Mouse (Mus musculus): Measurements from ENCODE around the gene Hemk1. TPM values are rescaled to one million over a fixed set of nuclear protein-coding genes. Genes with fewer than 3 reads are reported as not detected.

Hemk1 gene
- polyA plus RNA-seq (2014; fragmentation: Nextera tagmentation; extraction: Ambion mirVana) = 9.7 and 10.8 TPM in 2 replicates

- 5% methylated on average over 30 of the region's 30 CpGs for WGBS
- H3K4me2 ChIP-seq (replicated peaks; ENCODE audit: low read depth, low read length) = peak within 1 kb of the TSS; percentile 78
- peak within 1 kb of the TSS; percentile 86 for H3K9ac ChIP-seq (ENCODE audit: low read depth, low read length)
- H3K4me1 ChIP-seq (replicated peaks; ENCODE audit: control insufficient read depth, insufficient read depth, low read length) = no peaks in the 10 kb centered on the region
- peak within 1 kb of the TSS; percentile 51 for H3K27ac ChIP-seq (ENCODE audit: low read depth, low read length)
- peak within 1 kb of the TSS; percentile 64 for H3K4me3 ChIP-seq (ENCODE audit: low read depth, low read length)
- 0 out of 2 replicates have a peak, but pooled peaks cover 5% of the 10 kb centered on the region for H3K27me3 ChIP-seq (ENCODE audit: control insufficient read depth, insufficient read depth, low read length)
- no peaks in the 10 kb centered on the region for H3K9me3 ChIP-seq (ENCODE audit: control insufficient read depth, low read length)
- H3K36me3 ChIP-seq (ENCODE audit: control insufficient read depth, insufficient read depth, low read length) = no peaks in the 10 kb centered on the region
- DNase-seq (ENCODE audit: low spot score) (peak; percentile 86), ATAC-seq (ENCODE audit: low FRiP score) (peak; percentile 73; the same call in 1 of the 2 replicates)
These were observed at the start of gene Hemk1 for GRCm38 (mm10) chr9:107338172-107338883. Hemk1 (minus strand) TSS chr9:107338350.

- Histone ChIP-seq H3K27me3 (ENCODE audit: control insufficient read depth, insufficient read depth, low read length) (peaks cover 9% of the 10 kb centered on the region), H3K4me2 (replicated peaks; ENCODE audit: low read depth, low read length) (no peak overlapping the region), H3K36me3 (ENCODE audit: control insufficient read depth, insufficient read depth, low read length) (no peaks in the 10 kb centered on the region), H3K4me1 (replicated peaks; ENCODE audit: control insufficient read depth, insufficient read depth, low read length) (peaks cover 4% of the 10 kb centered on the region; the same call in 1 of the 2 replicates), H3K9ac (ENCODE audit: low read depth, low read length) (no peak overlapping the region), H3K9me3 (ENCODE audit: control insufficient read depth, low read length) (no peaks in the 10 kb centered on the region), H3K4me3 (ENCODE audit: low read depth, low read length) (no peak overlapping the region), H3K27ac (ENCODE audit: low read depth, low read length) (no peak overlapping the region)
- DNase-seq (ENCODE audit: low spot score) (no peak), ATAC-seq (ENCODE audit: low FRiP score) (no peak)
- 87% methylated on average over 3 of the region's 3 CpGs for WGBS
These were observed 49.6 kb upstream of the Hemk1 start for GRCm38 (mm10) chr9:107387708-107388107.

GRCm38 (mm10) chr9:107386722-107387121 lies 48.6 kb upstream of the Hemk1 start:
- H3K27me3 ChIP-seq (ENCODE audit: control insufficient read depth, insufficient read depth, low read length) = peaks cover 16% of the 10 kb centered on the region
- no peak overlapping the region for H3K27ac ChIP-seq (ENCODE audit: low read depth, low read length)
- ATAC-seq (ENCODE audit: low FRiP score) (no peak), DNase-seq (ENCODE audit: low spot score) (no peak)
- no peak overlapping the region for H3K4me3 ChIP-seq (ENCODE audit: low read depth, low read length)
- H3K36me3 ChIP-seq (ENCODE audit: control insufficient read depth, insufficient read depth, low read length) = no peaks in the 10 kb centered on the region
- peaks cover 4% of the 10 kb centered on the region; the same call in 1 of the 2 replicates for H3K4me1 ChIP-seq (replicated peaks; ENCODE audit: control insufficient read depth, insufficient read depth, low read length)
- no peak overlapping the region for H3K9ac ChIP-seq (ENCODE audit: low read depth, low read length)
- 54% methylated on average over 3 of the region's 3 CpGs for WGBS
- H3K9me3 ChIP-seq (ENCODE audit: control insufficient read depth, low read length) = no peaks in the 10 kb centered on the region
- no peak overlapping the region for H3K4me2 ChIP-seq (replicated peaks; ENCODE audit: low read depth, low read length)

- H3K36me3 ChIP-seq (ENCODE audit: control insufficient read depth, insufficient read depth, low read length) = no peaks in the 10 kb centered on the region
- no peak overlapping the region for H3K27ac ChIP-seq (ENCODE audit: low read depth, low read length)
- H3K4me1 ChIP-seq (replicated peaks; ENCODE audit: control insufficient read depth, insufficient read depth, low read length) = 0 out of 2 replicates have a peak, but pooled peaks cover 2% of the 10 kb centered on the region
- DNase-seq (ENCODE audit: low spot score) (no peak), ATAC-seq (ENCODE audit: low FRiP score) (peak; percentile 33; the same call in 1 of the 2 replicates)
- WGBS = 28% methylated on average over 3 of the region's 3 CpGs
- H3K4me3 ChIP-seq (ENCODE audit: low read depth, low read length) = no peak overlapping the region
- no peak overlapping the region for H3K9ac ChIP-seq (ENCODE audit: low read depth, low read length)
- no peaks in the 10 kb centered on the region for H3K9me3 ChIP-seq (ENCODE audit: control insufficient read depth, low read length)
- H3K4me2 ChIP-seq (replicated peaks; ENCODE audit: low read depth, low read length) = no peak overlapping the region
- H3K27me3 ChIP-seq (ENCODE audit: control insufficient read depth, insufficient read depth, low read length) = peaks cover 35% of the 10 kb centered on the region
These were observed 46.2 kb upstream of the Hemk1 start for GRCm38 (mm10) chr9:107384396-107384795.

GRCm38 (mm10) chr9:107381723-107382122 lies 43.6 kb upstream of the Hemk1 start:
- Histone ChIP-seq H3K4me2 (replicated peaks; ENCODE audit: low read depth, low read length) (no peak overlapping the region), H3K27ac (ENCODE audit: low read depth, low read length) (no peak overlapping the region), H3K27me3 (ENCODE audit: control insufficient read depth, insufficient read depth, low read length) (peaks cover 57% of the 10 kb centered on the region), H3K4me3 (ENCODE audit: low read depth, low read length) (no peak overlapping the region), H3K4me1 (replicated peaks; ENCODE audit: control insufficient read depth, insufficient read depth, low read length) (0 out of 2 replicates have a peak, but pooled peaks cover 8% of the 10 kb centered on the region), H3K9ac (ENCODE audit: low read depth, low read length) (no peak overlapping the region), H3K9me3 (ENCODE audit: control insufficient read depth, low read length) (no peaks in the 10 kb centered on the region), H3K36me3 (ENCODE audit: control insufficient read depth, insufficient read depth, low read length) (no peaks in the 10 kb centered on the region)
- WGBS = 10% methylated on average over 8 of the region's 8 CpGs
- peak; percentile 55 for DNase-seq (ENCODE audit: low spot score)
- no peak for ATAC-seq (ENCODE audit: low FRiP score)

GRCm38 (mm10) chr9:107377961-107378512 lies 39.9 kb upstream of the Hemk1 start:
- Histone ChIP-seq H3K36me3 (ENCODE audit: control insufficient read depth, insufficient read depth, low read length) (no peaks in the 10 kb centered on the region), H3K27ac (ENCODE audit: low read depth, low read length) (peak overlapping the region; percentile 45; the same call in 1 of the 2 replicates), H3K9ac (ENCODE audit: low read depth, low read length) (peak overlapping the region; percentile 54), H3K4me2 (replicated peaks; ENCODE audit: low read depth, low read length) (peak overlapping the region; percentile 57), H3K9me3 (ENCODE audit: control insufficient read depth, low read length) (no peaks in the 10 kb centered on the region), H3K4me3 (ENCODE audit: low read depth, low read length) (peak overlapping the region; percentile 35), H3K4me1 (replicated peaks; ENCODE audit: control insufficient read depth, insufficient read depth, low read length) (0 out of 2 replicates have a peak, but pooled peaks cover 6% of the 10 kb centered on the region), H3K27me3 (ENCODE audit: control insufficient read depth, insufficient read depth, low read length) (peaks cover 60% of the 10 kb centered on the region)
- peak; percentile 60 for ATAC-seq (ENCODE audit: low FRiP score)
- peak; percentile 73 for DNase-seq (ENCODE audit: low spot score)
- under 1% methylated on average over 35 of the region's 35 CpGs for WGBS

GRCm38 (mm10) chr9:107375451-107375850 lies 37.3 kb upstream of the Hemk1 start:
- no peak overlapping the region for H3K27ac ChIP-seq (ENCODE audit: low read depth, low read length)
- ATAC-seq (ENCODE audit: low FRiP score) (0 out of 2 replicates have a peak, but pooled peaks have one; percentile 34), DNase-seq (ENCODE audit: low spot score) (peak; percentile 48)
- H3K36me3 ChIP-seq (ENCODE audit: control insufficient read depth, insufficient read depth, low read length) = no peaks in the 10 kb centered on the region
- H3K9ac ChIP-seq (ENCODE audit: low read depth, low read length) = no peak overlapping the region
- peaks cover 39% of the 10 kb centered on the region for H3K27me3 ChIP-seq (ENCODE audit: control insufficient read depth, insufficient read depth, low read length)
- 0 out of 2 replicates have a peak, but pooled peaks cover 6% of the 10 kb centered on the region for H3K4me1 ChIP-seq (replicated peaks; ENCODE audit: control insufficient read depth, insufficient read depth, low read length)
- no peak overlapping the region for H3K4me2 ChIP-seq (replicated peaks; ENCODE audit: low read depth, low read length)
- H3K9me3 ChIP-seq (ENCODE audit: control insufficient read depth, low read length) = no peaks in the 10 kb centered on the region
- WGBS = 13% methylated on average over 5 of the region's 5 CpGs
- no peak overlapping the region for H3K4me3 ChIP-seq (ENCODE audit: low read depth, low read length)

GRCm38 (mm10) chr9:107374623-107375022 lies 36.5 kb upstream of the Hemk1 start:
- H3K9me3 ChIP-seq (ENCODE audit: control insufficient read depth, low read length) = no peaks in the 10 kb centered on the region
- H3K27ac ChIP-seq (ENCODE audit: low read depth, low read length) = no peak overlapping the region
- H3K9ac ChIP-seq (ENCODE audit: low read depth, low read length) = no peak overlapping the region
- peaks cover 33% of the 10 kb centered on the region for H3K27me3 ChIP-seq (ENCODE audit: control insufficient read depth, insufficient read depth, low read length)
- DNase-seq (ENCODE audit: low spot score) = peak; percentile 56
- WGBS = 7% methylated on average over 8 of the region's 8 CpGs
- H3K4me2 ChIP-seq (replicated peaks; ENCODE audit: low read depth, low read length) = no peak overlapping the region
- no peak overlapping the region for H3K4me3 ChIP-seq (ENCODE audit: low read depth, low read length)
- H3K4me1 ChIP-seq (replicated peaks; ENCODE audit: control insufficient read depth, insufficient read depth, low read length) = 0 out of 2 replicates have a peak, but pooled peaks cover 6% of the 10 kb centered on the region
- no peaks in the 10 kb centered on the region for H3K36me3 ChIP-seq (ENCODE audit: control insufficient read depth, insufficient read depth, low read length)
- no peak for ATAC-seq (ENCODE audit: low FRiP score)
